Mouse (Mus musculus) midbrain, embryonic 16.5 days (tissue): ENCODE results near the gene Zbtb7a. TPM values are rescaled to one million over a fixed set of nuclear protein-coding genes. Genes with fewer than 3 reads are reported as not detected.

ENCODE experiments used
- ATAC-seq: fragments of 200-750 bp; cut with Nextera tagmentation; 2 replicates; pipeline ENCODE4 v1.8.0; 2017; ENCODE audit warnings: moderate TSS enrichment
- H3K27ac ChIP-seq: fragments of 300-500 bp; sonication (generic); 2 replicates; pipeline ENCODE4 v1.5.1; 2014; ENCODE audit warnings: mild to moderate bottlenecking, low read length, mixed read lengths
- H3K27me3 ChIP-seq: fragments of 300-500 bp; sonication (generic); 2 replicates; pipeline ENCODE4 v1.6.1; 2014; ENCODE audit warnings: low read depth, low read length, mixed read lengths; ENCODE audit not compliant: control insufficient read depth, insufficient read depth
- H3K36me3 ChIP-seq: fragments of 300-500 bp; sonication (generic); 2 replicates; pipeline ENCODE4 v1.6.1; 2014; ENCODE audit warnings: mild to moderate bottlenecking, low read length, moderate library complexity, mixed read lengths; ENCODE audit not compliant: control insufficient read depth, insufficient read depth
- H3K4me1 ChIP-seq: fragments of 300-500 bp; sonication (generic); 2 replicates; pipeline ENCODE4 v1.6.1; 2014; ENCODE audit warnings: mild to moderate bottlenecking, low read length, mixed read lengths; ENCODE audit not compliant: control insufficient read depth, insufficient read depth
- H3K4me2 ChIP-seq: fragments of 300-500 bp; sonication (generic); 2 replicates; pipeline ENCODE4 v1.6.1; 2014; ENCODE audit warnings: mild to moderate bottlenecking, low read length, mixed read lengths
- H3K4me3 ChIP-seq: fragments of 300-500 bp; sonication (generic); 2 replicates; pipeline ENCODE4 v1.5.1; 2014; ENCODE audit warnings: low read depth, mild to moderate bottlenecking, low read length, moderate library complexity, mixed read lengths
- H3K9ac ChIP-seq: fragments of 300-500 bp; sonication (generic); 2 replicates; pipeline ENCODE4 v1.6.1; 2014; ENCODE audit warnings: low read depth, low read length, mixed read lengths
- H3K9me3 ChIP-seq: fragments of 300-500 bp; sonication (generic); replicated peaks from 2 replicates; pipeline ENCODE4 v1.6.1; 2014; ENCODE audit warnings: mild to moderate bottlenecking, low read length, mixed read lengths; ENCODE audit not compliant: control insufficient read depth, poor library complexity, severe bottlenecking
- WGBS: fragments of 180-500 bp; shearing (Covaris S2); extraction: QIAGEN DNeasy Blood & Tissue Kit; methylation state at CpG from one replicate; pipeline ENCODE4 v1.1.7; 2014; 5-methylcytosine and 5-hydroxymethylcytosine counted together
- polyA plus RNA-seq: library from polyadenylated mRNA; unstranded; fragments of >200 nt; fragmentation: Nextera tagmentation; extraction: Ambion mirVana; gene quantifications from 2 replicates; pipeline ENCODE4 v1.2.1, GENCODE M21; 2015

The Zbtb7a gene
- 11.3 and 12.6 TPM in 2 replicates for polyA plus RNA-seq

DNA sequence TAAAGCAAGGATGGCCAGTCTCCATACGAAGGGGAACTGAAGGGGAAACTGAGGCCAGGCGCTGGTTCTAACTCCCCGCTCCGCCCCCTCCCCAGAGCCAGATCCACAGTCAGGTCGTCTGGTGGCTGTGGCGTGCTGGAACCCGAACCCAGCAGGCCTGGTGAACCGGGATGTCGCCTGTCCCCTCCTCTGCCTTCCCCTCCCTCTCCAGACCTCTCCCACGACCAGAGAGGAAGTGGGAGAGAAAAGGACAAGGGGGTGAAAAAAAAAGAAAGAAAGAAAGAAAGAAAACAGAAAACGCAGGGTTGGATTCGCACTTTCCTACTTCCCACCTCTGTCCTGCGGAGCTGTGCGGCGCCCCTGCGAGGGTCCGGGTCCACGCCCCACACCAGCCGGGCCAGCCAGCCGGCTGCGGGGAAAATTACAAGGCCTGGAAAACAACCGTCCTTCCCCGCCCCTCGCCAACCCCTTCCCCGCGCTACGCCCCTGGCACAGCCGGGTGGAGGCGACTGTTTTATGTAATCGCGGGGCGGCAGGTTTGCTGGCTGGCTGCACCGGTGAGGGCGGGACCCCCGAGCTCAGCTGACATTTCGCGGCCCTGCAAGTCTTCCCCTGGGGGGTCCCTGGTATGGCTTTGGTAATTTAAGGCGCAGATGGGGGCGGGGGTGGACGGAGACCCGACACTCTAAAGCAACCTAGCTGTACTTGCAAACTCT lies at the start of gene Zbtb7a:
Zbtb7a (plus strand) TSS at position 255 of the 716 bp plus-strand sequence.
- peak within 1 kb of the TSS; percentile 92 for H3K9ac ChIP-seq
- no peaks in the 10 kb centered on the region for H3K9me3 ChIP-seq
- H3K4me2 ChIP-seq = peak within 1 kb of the TSS; percentile 96
- no peak for ATAC-seq
- WGBS = 2% methylated on average over 40 of the region's 41 CpGs
- peaks cover 29% of the 10 kb centered on the region for H3K4me1 ChIP-seq
- no peaks in the 10 kb centered on the region for H3K36me3 ChIP-seq
- H3K27me3 ChIP-seq = peaks cover 25% of the 10 kb centered on the region
- H3K4me3 ChIP-seq = peak within 1 kb of the TSS; percentile 90
- H3K27ac ChIP-seq = peak within 1 kb of the TSS; percentile 94

DNA sequence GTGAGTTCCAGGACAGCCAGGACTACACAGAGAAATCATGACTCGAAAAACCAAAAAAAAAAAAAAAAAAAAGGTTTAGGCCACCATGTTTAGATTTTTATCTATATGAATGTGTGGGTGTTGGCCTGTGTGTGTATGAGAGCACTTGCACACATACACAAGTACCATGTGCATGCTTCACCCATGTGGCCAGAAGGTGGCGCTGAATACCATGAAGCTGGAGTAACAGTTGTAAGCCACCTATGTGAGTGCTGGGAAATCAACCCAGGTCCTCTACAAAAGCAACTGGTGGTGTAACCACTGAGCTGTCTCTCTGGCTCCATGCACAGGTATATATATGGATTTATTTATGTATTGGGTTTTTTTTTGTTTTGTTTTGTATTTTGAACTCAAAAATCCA lies 48.0 kb upstream of the Zbtb7a start:
- no peaks in the 10 kb centered on the region for H3K4me1 ChIP-seq
- WGBS = 58% methylated on average over 2 of the region's 2 CpGs
- no peak overlapping the region for H3K27ac ChIP-seq
- ATAC-seq = no peak
- H3K27me3 ChIP-seq = no peaks in the 10 kb centered on the region
- no peaks in the 10 kb centered on the region for H3K9me3 ChIP-seq
- H3K4me3 ChIP-seq = no peak overlapping the region
- peaks cover 3% of the 10 kb centered on the region for H3K36me3 ChIP-seq
- no peak overlapping the region for H3K4me2 ChIP-seq
- H3K9ac ChIP-seq = no peak overlapping the region

DNA sequence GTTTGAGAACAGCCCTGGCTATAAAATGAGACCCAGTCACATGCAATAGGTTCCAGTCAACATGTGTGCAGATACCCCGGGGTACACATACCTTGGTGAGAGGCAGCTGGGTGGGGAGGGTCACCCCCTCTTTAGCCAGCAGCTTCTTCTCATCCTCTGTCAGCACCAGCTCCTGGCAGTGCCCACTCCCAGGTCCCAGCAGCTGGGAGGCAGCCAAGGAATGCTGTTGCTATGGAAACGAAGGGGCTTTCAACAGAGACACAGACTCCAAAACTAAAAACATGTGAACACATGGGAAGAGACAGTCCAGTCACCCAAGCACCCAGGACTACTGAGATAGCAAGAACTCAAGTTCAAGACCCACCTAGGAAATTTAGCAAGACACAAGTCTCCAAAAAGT lies 45.8 kb upstream of the Zbtb7a start:
- H3K36me3 ChIP-seq = no peaks in the 10 kb centered on the region
- H3K4me3 ChIP-seq = no peak overlapping the region
- ATAC-seq = no peak; the same call in 1 of the 2 replicates
- no peak overlapping the region for H3K9ac ChIP-seq
- no peaks in the 10 kb centered on the region for H3K27me3 ChIP-seq
- no peak overlapping the region for H3K27ac ChIP-seq
- WGBS = 65% methylated on average over 2 of the region's 2 CpGs
- H3K4me2 ChIP-seq = no peak overlapping the region
- no peaks in the 10 kb centered on the region for H3K4me1 ChIP-seq
- no peaks in the 10 kb centered on the region for H3K9me3 ChIP-seq

DNA sequence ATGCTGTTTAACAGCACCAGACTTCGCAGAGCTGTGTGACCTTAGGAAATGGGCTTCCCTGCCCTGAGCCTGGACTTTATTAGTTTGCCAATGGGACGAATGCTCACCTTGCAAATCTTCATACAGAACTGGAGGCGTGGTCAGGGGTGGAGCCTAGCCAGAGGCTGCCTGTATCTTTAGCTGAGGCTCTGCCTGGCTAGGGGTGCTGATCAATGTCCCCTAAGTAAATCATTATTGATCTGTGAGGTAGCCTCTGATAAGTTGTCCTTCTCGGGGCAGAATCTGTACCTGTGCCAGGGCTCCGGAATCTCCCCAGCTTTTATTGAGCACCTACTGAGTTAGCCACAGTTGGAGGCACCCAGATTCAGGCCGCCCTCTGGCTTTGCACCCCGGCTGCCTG lies 44.4 kb upstream of the Zbtb7a start:
- Histone ChIP-seq H3K27ac (no peak overlapping the region), H3K4me2 (no peak overlapping the region), H3K4me1 (no peaks in the 10 kb centered on the region), H3K9me3 (no peaks in the 10 kb centered on the region), H3K4me3 (no peak overlapping the region), H3K27me3 (no peaks in the 10 kb centered on the region), H3K36me3 (no peaks in the 10 kb centered on the region), H3K9ac (no peak overlapping the region)
- 83% methylated on average over 7 of the region's 7 CpGs for WGBS
- no peak for ATAC-seq

DNA sequence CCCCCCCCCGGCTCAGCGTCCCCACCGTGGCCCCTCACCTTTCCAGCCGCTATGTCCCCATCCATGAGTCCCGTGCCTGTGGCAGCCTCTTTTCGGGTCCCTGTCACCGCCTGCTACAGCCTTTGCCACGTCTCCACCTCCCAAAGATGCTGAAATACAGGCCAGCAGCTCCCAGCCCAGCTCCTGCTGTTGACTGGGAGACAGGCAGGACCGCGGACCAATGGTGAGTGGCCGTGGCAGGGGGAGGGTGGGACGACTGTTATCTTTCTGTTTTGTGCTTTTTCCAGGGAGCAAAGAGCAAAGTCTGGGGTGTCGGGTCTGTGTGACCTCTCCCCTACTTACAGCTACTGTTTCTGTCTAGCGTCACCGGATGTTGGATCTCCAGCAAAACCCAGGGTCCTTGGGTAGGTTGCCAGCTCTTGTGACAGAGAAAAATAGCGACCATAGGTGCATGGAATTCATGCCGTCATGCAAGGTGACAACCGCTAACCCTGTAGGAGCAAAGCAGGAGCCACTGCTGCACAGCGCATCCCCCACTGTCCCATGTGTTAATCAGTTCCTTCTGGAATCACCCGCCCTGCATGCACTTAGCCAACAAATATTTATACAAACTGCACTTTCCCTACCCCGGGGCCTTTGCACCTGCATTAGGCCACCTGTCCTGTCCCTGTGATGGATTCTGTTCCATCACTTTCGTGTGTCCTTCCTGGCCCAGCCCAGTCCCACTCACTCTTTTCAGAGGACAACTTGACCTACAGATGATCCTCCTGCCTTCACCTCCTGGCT lies 42.4 kb upstream of the Zbtb7a start:
- H3K4me1 ChIP-seq = no peaks in the 10 kb centered on the region
- H3K4me2 ChIP-seq = no peak overlapping the region
- H3K27me3 ChIP-seq = no peaks in the 10 kb centered on the region
- WGBS = 62% methylated on average over 22 of the region's 22 CpGs
- H3K9me3 ChIP-seq = no peaks in the 10 kb centered on the region
- no peak overlapping the region for H3K27ac ChIP-seq
- H3K36me3 ChIP-seq = no peaks in the 10 kb centered on the region
- H3K4me3 ChIP-seq = no peak overlapping the region
- no peak for ATAC-seq
- H3K9ac ChIP-seq = no peak overlapping the region

DNA sequence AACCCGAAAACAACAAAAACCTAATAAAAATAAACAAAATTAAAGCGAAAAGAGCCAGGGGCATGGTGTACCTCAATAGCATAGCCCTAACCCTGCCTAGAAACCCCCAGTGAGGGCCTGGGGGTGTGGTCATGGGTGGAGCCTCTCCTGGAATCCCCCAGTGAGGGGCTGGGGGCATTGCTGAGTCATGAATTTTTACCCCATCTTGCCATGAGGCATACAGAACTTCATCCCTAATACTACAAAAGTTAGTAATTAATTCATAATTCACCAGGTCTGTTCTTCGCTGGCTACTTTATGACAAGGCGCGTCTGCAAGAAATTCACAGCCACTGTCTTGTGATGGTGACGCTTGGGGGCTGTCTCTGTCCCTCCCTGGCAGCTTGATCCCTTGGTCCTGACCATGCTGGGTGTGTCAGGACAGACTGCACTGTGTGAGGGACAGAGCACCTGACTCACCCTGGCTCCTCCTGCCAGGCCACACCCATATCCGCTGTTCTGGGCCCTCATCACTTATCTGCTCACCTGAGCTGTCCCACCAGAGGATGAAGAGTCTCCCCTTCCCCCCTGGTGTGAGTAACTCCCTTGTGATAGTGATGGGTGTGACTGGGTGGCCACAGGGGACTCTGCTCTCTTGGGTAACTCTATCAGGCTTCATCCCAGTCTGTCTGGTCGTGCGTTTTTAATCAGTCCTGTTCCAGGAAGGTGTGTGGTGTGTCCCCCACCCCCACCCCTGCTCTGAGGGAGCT lies 39.9 kb upstream of the Zbtb7a start:
- no peak overlapping the region for H3K9ac ChIP-seq
- H3K4me1 ChIP-seq = no peaks in the 10 kb centered on the region
- H3K36me3 ChIP-seq = no peaks in the 10 kb centered on the region
- H3K4me2 ChIP-seq = no peak overlapping the region
- H3K27ac ChIP-seq = no peak overlapping the region
- H3K27me3 ChIP-seq = no peaks in the 10 kb centered on the region
- 69% methylated on average over 9 of the region's 9 CpGs for WGBS
- no peak for ATAC-seq
- no peak overlapping the region for H3K4me3 ChIP-seq
- no peaks in the 10 kb centered on the region for H3K9me3 ChIP-seq

GRCm38 (mm10) chr10:81105565-81106112 lies 29.4 kb upstream of the Zbtb7a start, which contains the start of gene Map2k2:
TSS of gene Map2k2 (plus strand) at chr10:81105915.
- Histone ChIP-seq H3K9ac (peak within 1 kb of the TSS; percentile 100), H3K4me1 (peaks cover 18% of the 10 kb centered on the region), H3K4me3 (peak within 1 kb of the TSS; percentile 98), H3K36me3 (peaks cover 12% of the 10 kb centered on the region), H3K27ac (peak within 1 kb of the TSS; percentile 99), H3K9me3 (no peaks in the 10 kb centered on the region), H3K4me2 (peak within 1 kb of the TSS; percentile 89), H3K27me3 (no peaks in the 10 kb centered on the region)
- under 1% methylated on average over 56 of the region's 56 CpGs for WGBS
- ATAC-seq = peak; percentile 96

DNA sequence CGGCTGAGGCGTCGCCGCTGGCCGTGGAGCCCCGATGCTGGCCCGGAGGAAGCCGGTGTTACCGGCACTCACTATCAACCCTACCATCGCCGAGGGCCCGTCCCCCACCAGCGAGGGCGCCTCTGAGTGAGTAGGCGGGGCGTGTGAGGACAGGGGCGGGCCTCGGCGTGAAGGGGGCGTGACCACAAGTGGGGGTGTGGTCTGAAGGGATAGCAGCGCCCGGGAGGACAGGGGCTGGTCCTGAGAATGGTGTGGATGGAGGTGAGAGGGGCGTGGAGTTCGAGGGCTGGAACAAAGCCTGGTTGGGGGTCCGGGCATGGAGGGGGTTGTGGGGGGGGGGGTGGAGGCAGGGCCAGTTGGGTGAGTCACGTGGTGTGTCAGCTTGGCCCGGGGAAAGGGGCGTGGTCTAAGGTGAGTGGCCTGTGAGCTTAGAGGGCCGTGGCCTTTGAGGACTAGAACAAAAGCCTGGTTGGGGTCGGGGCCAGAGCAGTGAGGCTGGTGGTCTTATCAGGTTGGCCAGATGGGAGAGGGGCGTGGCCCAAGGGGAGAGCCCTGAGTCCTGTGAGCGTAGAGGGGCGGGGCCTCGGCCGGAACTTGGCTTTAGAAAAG lies 28.8 kb upstream of the Zbtb7a start:
- Histone ChIP-seq H3K9me3 (no peaks in the 10 kb centered on the region), H3K36me3 (peaks cover 16% of the 10 kb centered on the region), H3K4me3 (peak overlapping the region; percentile 98), H3K4me2 (peak overlapping the region; percentile 89), H3K9ac (peak overlapping the region; percentile 100), H3K4me1 (peaks cover 18% of the 10 kb centered on the region), H3K27ac (peak overlapping the region; percentile 99), H3K27me3 (no peaks in the 10 kb centered on the region)
- peak; percentile 86 for ATAC-seq
- under 1% methylated on average over 35 of the region's 35 CpGs for WGBS
